In the genomic region with DNA sequence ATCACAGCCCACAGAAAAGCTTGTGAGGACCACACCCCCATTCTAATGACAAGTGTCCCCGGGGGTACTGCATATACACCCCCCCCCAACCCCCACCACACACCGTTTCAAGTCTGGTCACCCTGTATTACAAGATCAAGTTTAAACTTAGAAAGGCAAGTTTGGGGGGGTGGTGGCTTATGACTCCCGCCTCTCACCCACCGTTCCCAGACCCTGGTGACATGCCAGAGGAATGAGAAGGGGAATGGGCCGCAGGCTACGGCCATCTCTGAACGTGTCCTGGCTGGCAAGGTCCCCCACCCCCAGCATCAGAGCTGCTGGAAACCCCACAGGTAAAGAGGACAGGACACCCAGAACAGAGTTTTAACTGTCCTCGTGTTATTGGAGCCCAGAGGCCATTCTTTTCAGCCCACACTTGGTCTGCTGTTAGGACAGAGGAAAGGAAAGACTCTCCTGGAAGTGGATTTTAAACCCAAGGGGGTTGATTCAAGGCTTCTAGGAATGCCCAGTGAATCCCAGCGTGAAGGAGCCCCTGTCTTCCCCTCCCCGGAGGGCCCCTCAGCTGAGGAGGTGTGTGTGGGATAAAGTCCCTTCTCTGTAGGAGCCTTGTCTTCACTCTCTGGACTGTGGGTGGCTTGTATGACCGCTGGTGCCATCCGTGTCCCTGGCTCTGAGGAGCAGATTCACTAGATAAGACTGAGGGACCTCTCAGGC, we compare ENCODE assay signal across 8 mouse cellular contexts. TPM values are rescaled to one million over a fixed set of nuclear protein-coding genes. Genes with fewer than 3 reads are reported as not detected.
DNase-seq lines count a peak whose midpoint lies in the region; ATAC-seq and TF ChIP-seq lines count a peak whose summit lies in the region.

No protein-coding gene starts in this region.

- H3K4me3 ChIP-seq in layer of hippocampus, adult 2 months, result peak overlapping the region; percentile 94
- peak overlapping the region; percentile 98 for H3K4me3 ChIP-seq in embryonic facial prominence, embryonic 11.5 days (ENCODE audit: low read depth, low read length)
- peak overlapping the region; percentile 89 for H3K4me3 ChIP-seq in hindbrain, postnatal 0 days (ENCODE audit: low read length)
- peak overlapping the region; percentile 89 for H3K4me3 ChIP-seq in midbrain, postnatal 0 days (ENCODE audit: low read depth, low read length)

- H3K27me3 ChIP-seq in embryonic facial prominence, embryonic 11.5 days (ENCODE audit: control insufficient read depth, insufficient read depth, low read length), result no peaks in the 10 kb centered on the region
- H3K27me3 ChIP-seq in hindbrain, postnatal 0 days (ENCODE audit: insufficient read depth, low read length), result no peaks in the 10 kb centered on the region
- H3K27me3 ChIP-seq in midbrain, postnatal 0 days (ENCODE audit: insufficient read depth, low read length), result no peaks in the 10 kb centered on the region

- H3K4me2 ChIP-seq in embryonic facial prominence, embryonic 11.5 days (ENCODE audit: low read depth, low read length), result peak overlapping the region; percentile 54
- peak overlapping the region; percentile 85 for H3K4me2 ChIP-seq in hindbrain, postnatal 0 days (ENCODE audit: low read depth, low read length)
- H3K4me2 ChIP-seq in midbrain, postnatal 0 days (ENCODE audit: low read depth, low read length, poor library complexity, severe bottlenecking), result peak overlapping the region; percentile 96

- H3K9ac ChIP-seq in embryonic facial prominence, embryonic 11.5 days (replicated peaks; ENCODE audit: low read length), result peak overlapping the region; percentile 90
- H3K9ac ChIP-seq in hindbrain, postnatal 0 days (replicated peaks; ENCODE audit: low read length), result peak overlapping the region; percentile 88
- H3K9ac ChIP-seq in midbrain, postnatal 0 days (replicated peaks; ENCODE audit: low read length, poor library complexity, severe bottlenecking), result peak overlapping the region; percentile 72

- H3K4me1 ChIP-seq in embryonic facial prominence, embryonic 11.5 days (ENCODE audit: control insufficient read depth, insufficient read depth, low read length), result peaks cover 12% of the 10 kb centered on the region
- H3K4me1 ChIP-seq in hindbrain, postnatal 0 days (ENCODE audit: insufficient read depth, low read length), result peaks cover 32% of the 10 kb centered on the region
- peaks cover 20% of the 10 kb centered on the region for H3K4me1 ChIP-seq in midbrain, postnatal 0 days (ENCODE audit: insufficient read depth, low read length)

- ATAC-seq in embryonic facial prominence, embryonic 11.5 days (replicated peaks; ENCODE audit: insufficient number of reproducible peaks, low FRiP score, low TSS enrichment, low read depth), result no peak
- ATAC-seq in hindbrain, postnatal 0 days, result no peak
- no peak for ATAC-seq in midbrain, postnatal 0 days (ENCODE audit: low FRiP score)
- no peak for ATAC-seq in megakaryocyte progenitor cell, adult 5-6 weeks (replicated peaks; ENCODE audit: poor library complexity)

- DNase-seq in layer of hippocampus, adult 2 months (ENCODE audit: low spot score in 2 of 2), result no peak
- DNase-seq in layer of hippocampus, adult 9-11 months, result no peak
- no peak for DNase-seq in embryonic facial prominence, embryonic 11.5 days (ENCODE audit: low spot score)
- no peak for DNase-seq in hindbrain, postnatal 0 days (ENCODE audit: low spot score)
- DNase-seq in midbrain, postnatal 0 days (ENCODE audit: low spot score), result no peak
- no peak for DNase-seq in layer of hippocampus, adult 18-20 months (ENCODE audit: low spot score in 2 of 2)
- DNase-seq in embryo, embryonic 11 days, result no peak

- H3K9me3 ChIP-seq in embryonic facial prominence, embryonic 11.5 days (replicated peaks; ENCODE audit: control insufficient read depth, low read length), result no peaks in the 10 kb centered on the region
- H3K9me3 ChIP-seq in hindbrain, postnatal 0 days (ENCODE audit: low read length), result no peaks in the 10 kb centered on the region
- no peaks in the 10 kb centered on the region for H3K9me3 ChIP-seq in midbrain, postnatal 0 days (ENCODE audit: low read length)

- H3K36me3 ChIP-seq in embryonic facial prominence, embryonic 11.5 days (replicated peaks; ENCODE audit: control insufficient read depth, insufficient read depth, low read depth, low read length), result no peaks in the 10 kb centered on the region
- H3K36me3 ChIP-seq in hindbrain, postnatal 0 days (ENCODE audit: insufficient read depth, low read length), result no peaks in the 10 kb centered on the region
- H3K36me3 ChIP-seq in midbrain, postnatal 0 days (ENCODE audit: insufficient read depth, low read length), result no peaks in the 10 kb centered on the region

- peak overlapping the region; percentile 87 for H3K27ac ChIP-seq in layer of hippocampus, adult 2 months
- H3K27ac ChIP-seq in embryonic facial prominence, embryonic 11.5 days (replicated peaks; ENCODE audit: low read depth, low read length), result no peak overlapping the region; the same call in 1 of the 2 replicates
- peak overlapping the region; percentile 45; the same call in 1 of the 2 replicates for H3K27ac ChIP-seq in hindbrain, postnatal 0 days
- H3K27ac ChIP-seq in midbrain, postnatal 0 days (ENCODE audit: low read depth, low read length), result no peak overlapping the region

- TF ChIP-seq CTCF in layer of hippocampus, adult 2 months (conservative IDR thresholded peaks at IDR 0.05), result no peak
- TF ChIP-seq CTCF in hindbrain, postnatal 0 days (IDR thresholded peaks at IDR 0.05; ENCODE audit: low read depth), result no peak
- TF ChIP-seq CTCF in midbrain, postnatal 0 days (IDR thresholded peaks at IDR 0.05), result no peak

- 11% methylated on average over 12 of the region's 12 CpGs for WGBS in embryonic facial prominence, embryonic 11.5 days
- WGBS in hindbrain, postnatal 0 days, result 15% methylated on average over 12 of the region's 12 CpGs
- 21% methylated on average over 12 of the region's 12 CpGs for WGBS in midbrain, postnatal 0 days

RNA-seq across cellular contexts. Expression of a gene that starts 0.9 kb away (rescaled TPM):
- 10 to 100 TPM; 40.8 to 47.3 TPM for total RNA-seq in layer of hippocampus, adult 2 months (2021)
- 12.9 and 13.8 TPM in 2 replicates for polyA plus RNA-seq in embryonic facial prominence, embryonic 11.5 days (2014; fragmentation: Nextera tagmentation; extraction: Ambion mirVana)
- total RNA-seq in hindbrain, postnatal 0 days (2014; rRNA removed), result 40.6 and 41.0 TPM in 2 replicates
- 16.8 and 18.0 TPM in 2 replicates for polyA plus RNA-seq in hindbrain, postnatal 0 days (2015; fragmentation: Nextera tagmentation; extraction: Ambion mirVana)
- total RNA-seq in midbrain, postnatal 0 days (2014; rRNA removed), result 34.6 and 39.4 TPM in 2 replicates
- 15.3 and 15.9 TPM in 2 replicates for polyA plus RNA-seq in midbrain, postnatal 0 days (2015; fragmentation: Nextera tagmentation; extraction: Ambion mirVana)
- total RNA-seq in layer of hippocampus, adult 18-20 months (2021), result 10 to 100 TPM; 34.5 to 42.3 TPM
- total RNA-seq in megakaryocyte progenitor cell, adult 5-6 weeks (2015), result 40.4 and 52.8 TPM in 2 replicates
- total RNA-seq in megakaryocyte progenitor cell, adult 5-6 weeks (2017), result 69.6 and 73.0 TPM in 2 replicates

RNA-seq across cellular contexts. Expression of a gene that starts 22.9 kb away (rescaled TPM):
- total RNA-seq in layer of hippocampus, adult 2 months (2021), result 10 to 100 TPM; 37.8 to 56.5 TPM
- polyA plus RNA-seq in embryonic facial prominence, embryonic 11.5 days (2014; fragmentation: Nextera tagmentation; extraction: Ambion mirVana), result 12.7 and 17.2 TPM in 2 replicates
- total RNA-seq in hindbrain, postnatal 0 days (2014; rRNA removed), result 25.8 and 33.7 TPM in 2 replicates
- polyA plus RNA-seq in hindbrain, postnatal 0 days (2015; fragmentation: Nextera tagmentation; extraction: Ambion mirVana), result 20.2 and 21.8 TPM in 2 replicates
- 19.5 and 25.6 TPM in 2 replicates for total RNA-seq in midbrain, postnatal 0 days (2014; rRNA removed)
- polyA plus RNA-seq in midbrain, postnatal 0 days (2015; fragmentation: Nextera tagmentation; extraction: Ambion mirVana), result 22.4 and 27.0 TPM in 2 replicates
- total RNA-seq in layer of hippocampus, adult 18-20 months (2021), result 10 to 100 TPM; 27.9 to 35.7 TPM
- total RNA-seq in megakaryocyte progenitor cell, adult 5-6 weeks (2015), result 9.8 and 12.3 TPM in 2 replicates
- total RNA-seq in megakaryocyte progenitor cell, adult 5-6 weeks (2017), result 2.8 and 4.6 TPM in 2 replicates

RNA-seq across cellular contexts. Expression of a gene that starts 41.4 kb away (rescaled TPM):
- not detected for total RNA-seq in layer of hippocampus, adult 2 months (2021)
- polyA plus RNA-seq in embryonic facial prominence, embryonic 11.5 days (2014; fragmentation: Nextera tagmentation; extraction: Ambion mirVana), result not detected in 2 replicates
- not detected in 2 replicates for total RNA-seq in hindbrain, postnatal 0 days (2014; rRNA removed)
- polyA plus RNA-seq in hindbrain, postnatal 0 days (2015; fragmentation: Nextera tagmentation; extraction: Ambion mirVana), result not detected in 2 replicates
- not detected in 2 replicates for total RNA-seq in midbrain, postnatal 0 days (2014; rRNA removed)
- not detected in 2 replicates for polyA plus RNA-seq in midbrain, postnatal 0 days (2015; fragmentation: Nextera tagmentation; extraction: Ambion mirVana)
- not detected for total RNA-seq in layer of hippocampus, adult 18-20 months (2021)
- total RNA-seq in megakaryocyte progenitor cell, adult 5-6 weeks (2015), result not detected in 2 replicates
- not detected in 2 replicates for total RNA-seq in megakaryocyte progenitor cell, adult 5-6 weeks (2017)

RNA-seq across cellular contexts. Expression of a gene that starts 51.8 kb away (rescaled TPM):
- total RNA-seq in layer of hippocampus, adult 2 months (2021), result 100 to 1,000 TPM; 225 to 234 TPM
- 1,437 and 1,529 TPM in 2 replicates for polyA plus RNA-seq in embryonic facial prominence, embryonic 11.5 days (2014; fragmentation: Nextera tagmentation; extraction: Ambion mirVana)
- 1,557 and 1,861 TPM in 2 replicates for total RNA-seq in hindbrain, postnatal 0 days (2014; rRNA removed)
- 786 and 796 TPM in 2 replicates for polyA plus RNA-seq in hindbrain, postnatal 0 days (2015; fragmentation: Nextera tagmentation; extraction: Ambion mirVana)
- 1,612 and 1,828 TPM in 2 replicates for total RNA-seq in midbrain, postnatal 0 days (2014; rRNA removed)
- 779 and 814 TPM in 2 replicates for polyA plus RNA-seq in midbrain, postnatal 0 days (2015; fragmentation: Nextera tagmentation; extraction: Ambion mirVana)
- 100 to 1,000 TPM; 210 to 218 TPM for total RNA-seq in layer of hippocampus, adult 18-20 months (2021)
- 3,223 and 3,257 TPM in 2 replicates for total RNA-seq in megakaryocyte progenitor cell, adult 5-6 weeks (2015)
- 1,603 and 2,013 TPM in 2 replicates for total RNA-seq in megakaryocyte progenitor cell, adult 5-6 weeks (2017)

RNA-seq across cellular contexts. Expression of a gene that starts 57.6 kb away (rescaled TPM):
- total RNA-seq in layer of hippocampus, adult 2 months (2021), result 10 to 100 TPM; 74.5 to 76.7 TPM
- 29.3 and 31.4 TPM in 2 replicates for polyA plus RNA-seq in embryonic facial prominence, embryonic 11.5 days (2014; fragmentation: Nextera tagmentation; extraction: Ambion mirVana)
- total RNA-seq in hindbrain, postnatal 0 days (2014; rRNA removed), result 73.4 and 81.7 TPM in 2 replicates
- 22.8 and 24.3 TPM in 2 replicates for polyA plus RNA-seq in hindbrain, postnatal 0 days (2015; fragmentation: Nextera tagmentation; extraction: Ambion mirVana)
- total RNA-seq in midbrain, postnatal 0 days (2014; rRNA removed), result 72.9 and 75.1 TPM in 2 replicates
- polyA plus RNA-seq in midbrain, postnatal 0 days (2015; fragmentation: Nextera tagmentation; extraction: Ambion mirVana), result 24.7 and 26.6 TPM in 2 replicates
- 10 to 100 TPM; 64.0 to 68.7 TPM for total RNA-seq in layer of hippocampus, adult 18-20 months (2021)
- total RNA-seq in megakaryocyte progenitor cell, adult 5-6 weeks (2015), result 17.5 and 17.7 TPM in 2 replicates
- total RNA-seq in megakaryocyte progenitor cell, adult 5-6 weeks (2017), result 33.2 and 35.3 TPM in 2 replicates

Comparison
In these comparisons a context has a peak if more than half of its experiments do, and no peak if none do; other contexts are left out.
1. H3K27ac ChIP-seq: peak in layer of hippocampus, adult 2 months (single experiment) and hindbrain, postnatal 0 days (single experiment); none in embryonic facial prominence, embryonic 11.5 days (single experiment) and midbrain, postnatal 0 days (single experiment).
2. Peak in every context shown above with its lines, with median percentiles within 50 percentile points of each other: H3K4me3 ChIP-seq, H3K4me2 ChIP-seq and H3K9ac ChIP-seq.